Mouse (Mus musculus): ENCODE results near the gene Pabpn1. TPM values are rescaled to one million over a fixed set of nuclear protein-coding genes. Genes with fewer than 3 reads are reported as not detected.

The Pabpn1 gene
- total RNA-seq (2015) = 48.9 and 67.2 TPM in 2 replicates
- 153 and 165 TPM in 2 replicates for total RNA-seq (2017)

GRCm38 (mm10) chr14:54892200-54892599, at the start of gene Pabpn1:
Gene Pabpn1, plus strand, starts transcription at chr14:54892500.
- ATAC-seq (ENCODE audit: poor library complexity, severe bottlenecking) = no peak

DNA sequence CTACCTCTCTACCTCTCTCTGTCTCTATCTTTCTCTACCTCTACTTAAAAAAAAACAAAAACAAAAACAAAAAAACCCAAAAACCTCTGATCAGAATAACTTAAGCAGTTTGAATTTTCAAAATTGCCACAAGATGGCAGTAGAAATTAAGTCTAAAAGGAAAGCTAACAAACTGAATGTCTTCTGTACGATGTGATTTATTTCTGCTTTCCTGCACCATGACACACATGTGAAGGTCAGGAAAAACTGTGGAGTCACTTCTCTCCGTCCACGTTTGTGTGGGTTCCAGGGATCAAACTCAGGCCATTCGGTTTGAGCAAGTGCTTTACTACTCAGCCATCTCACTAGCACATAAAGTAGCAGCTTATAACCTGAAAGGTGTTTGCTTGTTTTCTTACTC, 48.8 kb upstream of the Pabpn1 start:
- ATAC-seq (ENCODE audit: poor library complexity, severe bottlenecking) = peak; percentile 27; the same call in 1 of the 2 replicates

DNA sequence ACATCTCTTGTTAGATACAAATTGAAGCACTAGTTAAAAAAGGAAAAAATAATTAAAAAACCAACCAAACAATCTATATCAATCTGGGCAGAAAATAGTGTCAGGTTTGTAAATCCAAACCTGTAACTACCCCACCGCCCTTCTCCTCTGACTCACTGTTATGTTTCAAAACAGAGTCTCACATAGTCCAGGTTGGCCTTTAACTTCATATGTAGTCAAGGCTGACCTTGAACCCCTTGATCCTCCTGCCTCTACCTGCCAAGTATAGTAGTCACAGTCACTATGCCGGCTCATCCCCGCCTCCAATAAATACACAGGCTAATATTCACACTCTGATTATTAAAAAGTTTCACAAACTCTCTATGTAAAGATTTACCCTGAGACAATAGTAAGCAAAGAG, 36.6 kb upstream of the Pabpn1 start:
- ATAC-seq (ENCODE audit: poor library complexity, severe bottlenecking) = no peak

DNA sequence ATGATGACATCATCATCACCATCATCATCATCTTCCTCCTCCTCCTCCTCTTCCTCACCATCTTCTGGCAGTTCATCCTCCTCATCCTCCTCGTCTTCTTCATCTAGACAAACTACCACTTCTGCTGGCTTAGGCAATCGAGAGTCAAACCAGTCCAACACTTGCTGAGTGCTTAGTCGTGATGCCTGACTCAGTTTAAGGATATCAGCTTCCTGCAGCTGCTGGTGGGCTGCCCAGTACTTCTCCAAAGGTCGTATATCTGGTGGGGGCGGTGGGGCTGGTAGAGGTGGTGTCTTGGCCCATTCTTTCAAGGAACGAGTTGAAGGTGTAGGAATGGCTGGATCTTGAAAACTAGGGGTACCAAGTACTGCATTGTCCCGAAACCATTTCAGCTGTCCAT, 35.6 kb upstream of the Pabpn1 start:
- no peak for ATAC-seq (ENCODE audit: poor library complexity, severe bottlenecking)

GRCm38 (mm10) chr14:54857891-54858290, 34.4 kb upstream of the Pabpn1 start:
- no peak for ATAC-seq (ENCODE audit: poor library complexity, severe bottlenecking)

DNA sequence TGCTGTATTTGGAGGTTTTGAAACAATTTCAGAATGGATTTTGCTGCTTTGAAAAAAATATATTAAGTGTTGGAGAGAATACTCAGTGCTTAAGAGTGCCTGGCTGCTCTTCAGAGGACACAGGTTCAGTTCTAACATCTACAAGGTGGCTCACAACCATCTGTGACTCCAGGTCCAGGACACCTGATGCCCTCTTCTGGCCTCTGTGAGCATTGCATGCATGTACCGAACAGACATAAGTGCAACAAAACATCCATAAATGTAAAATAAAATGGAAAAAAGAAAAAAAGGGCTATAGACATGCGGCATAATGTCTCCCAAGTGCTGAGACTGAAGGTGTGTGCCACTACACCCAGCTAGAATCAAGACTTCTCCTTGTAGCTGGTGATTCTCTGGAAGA, 31.8 kb upstream of the Pabpn1 start:
- ATAC-seq (ENCODE audit: poor library complexity, severe bottlenecking) = no peak

DNA sequence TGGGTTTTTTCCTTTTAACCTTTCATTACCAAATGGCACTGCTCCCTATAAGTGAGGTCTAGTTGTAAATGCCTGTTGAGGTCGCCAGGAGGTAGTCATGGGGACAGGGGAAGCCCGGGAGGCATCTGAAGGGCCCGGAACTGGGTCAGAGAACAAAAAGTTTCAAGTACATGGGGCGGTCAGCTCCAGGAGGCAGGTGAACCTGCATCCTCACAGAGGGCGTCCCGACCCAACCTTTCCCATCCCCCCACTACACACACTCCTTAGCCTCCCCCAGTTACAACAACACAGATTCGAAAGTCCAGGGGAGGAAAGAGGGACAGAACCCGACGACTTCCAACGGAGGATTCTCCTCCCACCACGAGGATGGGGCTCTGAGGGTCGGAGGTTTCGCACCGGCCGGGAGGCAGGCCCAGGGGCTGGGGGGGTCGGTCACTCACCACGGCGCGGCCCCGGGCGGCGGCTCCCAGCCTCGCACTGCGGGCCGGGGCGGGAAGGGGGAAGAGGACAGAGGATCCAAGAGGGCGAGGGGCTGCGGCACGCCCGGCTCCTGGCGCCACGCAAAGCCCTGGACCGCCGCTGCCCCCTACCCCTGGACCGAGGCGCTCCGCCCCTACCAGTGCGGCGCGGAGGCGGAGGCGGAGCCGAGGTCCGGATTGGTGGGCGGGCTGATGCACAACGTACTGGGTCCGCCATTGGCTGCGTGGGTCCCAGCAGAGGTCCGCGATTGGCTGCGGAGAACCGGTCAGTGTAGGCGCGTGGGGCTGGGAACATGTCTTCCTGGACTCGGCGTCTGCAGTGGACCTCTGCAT, 28.6 kb upstream of the Pabpn1 start:
- peak; percentile 98 for ATAC-seq (ENCODE audit: poor library complexity, severe bottlenecking)

DNA sequence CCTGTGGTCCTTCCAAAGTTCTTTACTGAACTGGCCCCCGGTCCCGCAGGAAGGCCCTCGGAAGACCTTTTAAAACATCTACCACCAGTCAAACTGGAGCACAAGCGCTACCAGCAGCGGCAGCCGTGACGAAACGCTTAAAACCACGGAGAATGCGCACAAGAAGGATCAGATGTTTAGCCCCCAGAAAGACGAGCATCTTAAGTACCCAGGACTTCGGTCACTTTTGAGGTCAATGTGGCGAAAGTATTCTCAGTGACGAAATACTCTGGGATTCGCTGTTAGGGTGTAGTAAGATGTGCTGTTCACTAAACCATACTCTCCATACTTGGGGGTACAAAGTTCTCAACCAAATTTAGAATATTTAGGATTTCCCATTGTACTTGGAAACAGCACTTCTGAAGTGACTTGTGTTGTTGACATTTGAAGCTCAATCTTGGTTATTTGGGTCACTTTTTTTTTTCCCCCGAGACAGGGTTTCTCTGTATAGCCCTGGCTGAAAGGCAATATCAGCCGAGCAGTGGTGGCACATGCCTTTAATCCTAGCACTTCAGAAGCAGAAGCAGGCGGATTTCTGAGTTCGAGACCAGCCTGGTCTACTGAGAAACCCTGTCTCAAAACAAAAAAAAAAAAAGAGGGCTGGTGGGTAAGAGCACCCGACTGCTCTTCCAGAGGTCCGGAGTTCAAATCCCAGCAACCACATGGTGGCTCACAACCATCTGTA, 27.8 kb upstream of the Pabpn1 start:
- peak; percentile 49 for ATAC-seq (ENCODE audit: poor library complexity, severe bottlenecking)

- no peak for ATAC-seq (ENCODE audit: poor library complexity, severe bottlenecking)
Observed at GRCm38 (mm10) chr14:54865626-54866025, 26.7 kb upstream of the Pabpn1 start.

DNA sequence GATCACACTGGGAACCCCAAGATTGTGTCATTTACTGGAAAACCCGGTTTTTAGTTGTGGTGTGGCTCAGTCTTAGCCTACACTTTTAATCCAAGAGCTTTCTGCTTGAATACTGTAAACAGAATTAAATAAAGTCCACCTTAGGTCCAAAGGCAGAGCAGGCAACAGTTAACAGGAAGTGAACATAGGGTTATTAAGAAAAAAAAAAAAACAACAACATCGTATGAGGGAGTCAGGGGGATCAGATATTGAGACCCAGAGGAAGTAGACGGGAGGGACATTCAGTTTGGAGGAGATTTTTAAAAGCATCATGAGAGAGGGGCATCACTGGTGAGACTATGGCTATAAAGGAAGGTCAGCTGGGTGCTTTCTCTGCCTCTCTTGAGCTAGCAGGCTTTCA, 26.0 kb upstream of the Pabpn1 start:
- no peak for ATAC-seq (ENCODE audit: poor library complexity, severe bottlenecking)

GRCm38 (mm10) chr14:54866936-54867335, 25.4 kb upstream of the Pabpn1 start:
- no peak for ATAC-seq (ENCODE audit: poor library complexity, severe bottlenecking)

DNA sequence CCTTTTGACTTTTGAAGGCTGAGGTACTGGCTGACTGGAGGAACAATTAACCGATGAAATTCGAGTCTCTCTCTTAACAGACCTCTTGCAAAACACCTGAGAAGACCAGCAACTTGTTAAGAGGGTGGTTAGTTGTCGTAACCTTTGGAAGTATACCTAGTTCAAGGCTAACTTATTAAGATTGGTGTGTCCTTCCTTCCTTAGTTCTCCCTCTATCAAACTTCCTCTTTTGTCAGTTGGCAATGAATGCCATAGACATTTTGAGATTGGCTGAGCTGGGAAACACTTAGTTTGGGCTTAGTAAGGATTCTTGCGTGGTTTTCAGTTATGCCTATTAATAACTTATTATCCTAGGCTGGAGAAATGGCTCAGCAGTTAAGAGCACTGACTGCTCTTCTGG, 24.3 kb upstream of the Pabpn1 start:
- no peak for ATAC-seq (ENCODE audit: poor library complexity, severe bottlenecking)

GRCm38 (mm10) chr14:54870861-54871260, 21.4 kb upstream of the Pabpn1 start, which contains the start of gene Homez:
Gene Homez, minus strand, starts transcription at chr14:54870961.
- ATAC-seq (ENCODE audit: poor library complexity, severe bottlenecking) = no peak

DNA sequence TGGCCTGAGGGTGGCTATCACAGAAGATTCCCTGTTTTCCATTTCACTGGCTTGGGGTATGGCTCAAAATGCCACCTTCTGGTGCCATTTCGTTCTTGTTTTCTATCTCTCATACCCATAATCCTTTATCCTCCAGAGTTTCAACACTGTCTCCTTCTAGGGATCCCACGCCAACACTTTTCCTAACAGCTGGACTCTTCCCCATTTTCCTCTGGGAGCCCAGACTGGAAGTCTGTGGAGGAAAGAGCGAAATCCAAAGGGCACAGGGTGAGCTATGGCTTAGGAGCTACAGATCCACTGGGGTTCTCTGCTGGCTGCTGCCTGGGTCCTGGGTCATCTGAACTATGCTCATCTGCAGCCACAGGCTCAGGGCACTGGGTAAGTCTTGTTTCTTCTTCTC, 18.1 kb upstream of the Pabpn1 start:
- ATAC-seq (ENCODE audit: poor library complexity, severe bottlenecking) = no peak

DNA sequence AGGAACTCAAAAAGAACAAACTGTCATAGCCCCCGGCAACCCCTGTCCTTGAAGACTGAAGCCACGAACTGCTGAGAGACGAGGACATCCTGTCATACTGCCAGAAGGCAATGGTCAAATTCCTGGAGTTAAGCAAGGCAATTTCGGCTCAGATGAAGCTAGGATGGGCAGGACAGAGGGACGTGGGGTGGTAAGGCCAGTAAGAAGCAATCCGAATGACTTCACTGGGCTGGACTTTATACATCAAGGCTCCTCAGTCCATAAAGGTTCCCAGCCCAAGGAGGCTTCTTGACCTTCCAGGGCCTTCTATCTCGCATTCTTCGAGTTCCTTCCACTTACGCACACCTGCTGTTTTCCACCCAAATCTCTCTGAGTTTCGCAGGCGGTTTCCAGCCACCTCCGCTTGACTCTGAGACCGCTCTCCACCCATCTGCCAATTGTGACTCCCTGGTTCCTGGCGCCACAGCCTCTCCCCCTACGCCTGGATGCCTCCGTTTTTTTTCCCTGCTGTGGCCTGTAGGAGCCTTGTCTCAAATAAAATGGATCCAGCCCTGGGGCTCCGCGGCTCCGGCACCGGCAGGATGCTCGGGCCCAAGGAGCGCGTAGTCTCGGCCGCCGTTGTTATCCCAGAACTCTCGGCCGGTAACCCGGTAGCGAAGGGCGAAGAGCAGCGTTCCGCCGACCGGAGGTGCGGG, 16.3 kb upstream of the Pabpn1 start:
- ATAC-seq (ENCODE audit: poor library complexity, severe bottlenecking) = peak; percentile 13

GRCm38 (mm10) chr14:54876539-54877047, 15.7 kb upstream of the Pabpn1 start:
- ATAC-seq (ENCODE audit: poor library complexity, severe bottlenecking) = peak; percentile 77

DNA sequence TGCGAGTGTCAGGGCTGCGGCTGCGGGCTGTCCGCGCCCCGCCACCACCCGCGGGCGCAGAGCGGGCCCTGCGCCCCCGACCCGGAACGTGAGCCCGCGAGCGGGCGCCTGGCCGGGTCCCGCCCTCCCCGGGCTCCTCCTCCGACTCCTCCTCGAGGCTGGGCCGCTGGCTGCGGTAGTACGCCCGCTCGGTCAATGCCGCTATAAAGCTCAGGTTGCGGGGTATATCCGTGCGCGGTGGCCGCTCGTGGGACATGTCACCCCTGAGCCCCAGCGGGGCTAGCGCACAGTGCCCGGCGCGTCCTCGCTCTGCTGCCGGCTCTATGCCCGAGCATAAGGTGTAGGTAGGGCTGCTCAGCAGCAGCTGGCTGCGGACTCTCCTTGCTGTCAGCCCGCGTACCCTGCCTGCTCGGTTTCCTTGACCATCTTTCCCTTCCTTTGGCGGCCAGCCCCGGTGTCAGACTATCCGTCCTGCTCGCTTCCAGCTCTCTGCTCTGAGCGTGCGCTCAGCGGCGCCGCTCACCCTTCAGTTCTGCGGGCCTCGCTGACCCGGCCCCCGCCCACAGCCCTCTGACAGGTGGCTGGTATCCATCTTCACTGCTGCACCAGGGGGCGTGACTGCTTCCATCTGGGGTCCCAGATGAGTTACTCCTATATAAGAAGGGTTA, 15.1 kb upstream of the Pabpn1 start, which contains the start of gene Ppp1r3e:
Ppp1r3e (minus strand) TSS at position 503 of the 668 bp plus-strand sequence.
- ATAC-seq (ENCODE audit: poor library complexity, severe bottlenecking) = peak; percentile 69

- peak; percentile 90 for ATAC-seq (ENCODE audit: poor library complexity, severe bottlenecking)
Observed at GRCm38 (mm10) chr14:54883154-54884021, 8.9 kb upstream of the Pabpn1 start, which contains the start of the genes Bcl2l2 and Gm20521. Gene Bcl2l2, plus strand, starts transcription at chr14:54883377. Gene Gm20521, plus strand, starts transcription at chr14:54883441.

- no peak for ATAC-seq (ENCODE audit: poor library complexity, severe bottlenecking)
Observed at GRCm38 (mm10) chr14:54884022-54884712, 8.1 kb upstream of the Pabpn1 start.
